Mouse (Mus musculus): ENCODE measurements at regions not wholly inside any gene's neighbourhood (a gene's known extent, or its start where the extent isn't known, plus 50 kb on each side); places are given as distances from the start of the nearest gene placed in this dataset.
A peak's percentile ranks its signal among the peaks of the same experiment; 100 is the strongest.

DNA sequence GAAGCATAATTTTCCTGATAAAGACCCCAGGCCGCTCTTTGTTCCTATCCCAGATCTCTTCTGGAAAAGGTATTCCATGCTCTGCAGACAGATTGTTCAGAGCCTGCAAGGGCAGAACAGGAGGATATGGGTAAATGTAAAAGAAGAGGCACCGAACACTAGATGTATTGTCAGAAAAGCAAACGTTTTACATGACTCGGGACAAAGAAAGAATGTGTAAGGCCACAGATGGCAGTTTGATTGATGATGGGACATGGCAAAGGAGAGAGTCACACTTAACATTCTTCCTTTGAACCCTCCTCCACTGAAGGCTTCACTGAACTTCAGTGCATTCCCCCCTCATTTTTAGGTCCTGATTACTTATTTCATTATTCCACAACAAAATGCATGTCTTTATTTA lies 295.6 kb upstream of the Etaa1 start:
- Histone ChIP-seq H3K27ac (no peak overlapping the region), H3K36me3 (replicated peaks; ENCODE audit: control insufficient read depth, insufficient read depth) (no peaks in the 10 kb centered on the region), H3K4me2 (replicated peaks) (no peak overlapping the region), H3K4me3 (replicated peaks; ENCODE audit: low read length) (no peak overlapping the region), H3K9ac (no peak overlapping the region), H3K4me1 (replicated peaks; ENCODE audit: control insufficient read depth, insufficient read depth, low read length) (peaks cover 7% of the 10 kb centered on the region; the same call in 1 of the 2 replicates), H3K9me3 (ENCODE audit: control insufficient read depth, low read length) (no peaks in the 10 kb centered on the region), H3K27me3 (ENCODE audit: control insufficient read depth, insufficient read depth, low read length) (no peaks in the 10 kb centered on the region)
- WGBS, result 24% methylated on average over 4 of the region's 4 CpGs
- no peak for ATAC-seq (ENCODE audit: low FRiP score)
- DNase-seq (ENCODE audit: low spot score), result no peak

DNA sequence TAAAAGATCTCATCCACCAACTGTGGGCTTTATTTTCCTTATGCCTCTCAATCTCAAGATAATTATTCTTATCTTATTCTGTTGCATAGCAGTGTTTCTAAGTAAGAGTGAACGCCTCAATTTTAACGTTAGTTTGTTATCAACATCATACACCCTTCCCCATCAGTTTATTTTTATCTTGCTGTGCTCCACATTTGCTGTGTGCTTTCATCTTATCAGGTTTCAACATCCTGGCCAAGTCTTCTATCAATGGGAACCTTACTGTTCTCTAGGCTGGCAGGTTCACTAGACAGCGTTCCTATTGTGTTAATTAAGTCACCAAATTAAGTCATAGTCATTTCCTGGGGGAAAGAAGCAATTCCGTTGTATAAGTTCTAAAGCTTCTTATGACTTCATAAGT lies 263.1 kb upstream of the Etaa1 start:
- ATAC-seq (ENCODE audit: low FRiP score), result no peak
- no peak overlapping the region for H3K27ac ChIP-seq
- H3K9me3 ChIP-seq (ENCODE audit: control insufficient read depth, low read length), result no peaks in the 10 kb centered on the region
- no peak overlapping the region for H3K4me3 ChIP-seq (replicated peaks; ENCODE audit: low read length)
- 79% methylated on average over 4 of the region's 4 CpGs for WGBS
- H3K4me2 ChIP-seq (replicated peaks), result no peak overlapping the region
- no peaks in the 10 kb centered on the region for H3K4me1 ChIP-seq (replicated peaks; ENCODE audit: control insufficient read depth, insufficient read depth, low read length)
- no peaks in the 10 kb centered on the region for H3K36me3 ChIP-seq (replicated peaks; ENCODE audit: control insufficient read depth, insufficient read depth)
- no peaks in the 10 kb centered on the region for H3K27me3 ChIP-seq (ENCODE audit: control insufficient read depth, insufficient read depth, low read length)
- H3K9ac ChIP-seq, result no peak overlapping the region
- no peak for DNase-seq (ENCODE audit: low spot score)

DNA sequence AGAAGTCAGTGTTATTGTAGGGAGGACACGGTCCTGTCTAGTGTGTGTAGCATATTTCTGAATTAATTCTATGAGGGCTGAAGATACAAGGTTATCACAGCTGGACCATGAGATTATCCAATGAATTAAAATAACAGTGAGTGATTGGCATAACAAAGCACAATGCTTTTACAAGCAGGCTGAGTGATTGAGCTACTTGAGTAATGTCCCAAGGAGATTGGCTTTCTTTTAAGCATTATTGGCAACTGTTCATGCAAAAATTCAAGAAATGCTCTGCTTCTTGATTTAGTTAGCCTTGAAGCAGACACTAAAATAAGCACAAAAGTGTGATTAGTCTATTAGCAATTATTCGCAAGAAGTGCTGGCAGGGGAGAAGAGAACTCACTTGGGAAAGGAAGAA lies 219.4 kb upstream of the Etaa1 start:
- Histone ChIP-seq H3K36me3 (replicated peaks; ENCODE audit: control insufficient read depth, insufficient read depth) (no peaks in the 10 kb centered on the region), H3K4me3 (replicated peaks; ENCODE audit: low read length) (no peak overlapping the region), H3K9me3 (ENCODE audit: control insufficient read depth, low read length) (no peaks in the 10 kb centered on the region), H3K27me3 (ENCODE audit: control insufficient read depth, insufficient read depth, low read length) (no peaks in the 10 kb centered on the region), H3K4me2 (replicated peaks) (no peak overlapping the region), H3K9ac (no peak overlapping the region), H3K4me1 (replicated peaks; ENCODE audit: control insufficient read depth, insufficient read depth, low read length) (no peaks in the 10 kb centered on the region), H3K27ac (no peak overlapping the region)
- ATAC-seq (ENCODE audit: low FRiP score) (no peak), DNase-seq (ENCODE audit: low spot score) (no peak)
- 63% methylated on average over 2 of the region's 2 CpGs for WGBS

- no peaks in the 10 kb centered on the region for H3K4me1 ChIP-seq (replicated peaks; ENCODE audit: control insufficient read depth, insufficient read depth, low read length)
- H3K9ac ChIP-seq, result no peak overlapping the region
- no peak overlapping the region for H3K27ac ChIP-seq
- WGBS, result 45% methylated on average over 2 of the region's 2 CpGs
- H3K36me3 ChIP-seq (replicated peaks; ENCODE audit: control insufficient read depth, insufficient read depth), result no peaks in the 10 kb centered on the region
- no peak overlapping the region for H3K4me2 ChIP-seq (replicated peaks)
- DNase-seq (ENCODE audit: low spot score) (no peak), ATAC-seq (ENCODE audit: low FRiP score) (no peak)
- H3K4me3 ChIP-seq (replicated peaks; ENCODE audit: low read length), result no peak overlapping the region
- H3K27me3 ChIP-seq (ENCODE audit: control insufficient read depth, insufficient read depth, low read length), result no peaks in the 10 kb centered on the region
- H3K9me3 ChIP-seq (ENCODE audit: control insufficient read depth, low read length), result no peaks in the 10 kb centered on the region
Measured at GRCm38 (mm10) chr11:18171207-18171776, 217.6 kb upstream of the Etaa1 start.

GRCm38 (mm10) chr11:18165609-18166347 lies 212.1 kb upstream of the Etaa1 start:
- no peak overlapping the region for H3K27ac ChIP-seq
- H3K27me3 ChIP-seq (ENCODE audit: control insufficient read depth, insufficient read depth, low read length), result no peaks in the 10 kb centered on the region
- H3K36me3 ChIP-seq (replicated peaks; ENCODE audit: control insufficient read depth, insufficient read depth), result no peaks in the 10 kb centered on the region
- H3K4me2 ChIP-seq (replicated peaks), result no peak overlapping the region
- peaks cover 3% of the 10 kb centered on the region; the same call in 1 of the 2 replicates for H3K4me1 ChIP-seq (replicated peaks; ENCODE audit: control insufficient read depth, insufficient read depth, low read length)
- ATAC-seq (ENCODE audit: low FRiP score) (no peak), DNase-seq (ENCODE audit: low spot score) (no peak)
- no peaks in the 10 kb centered on the region for H3K9me3 ChIP-seq (ENCODE audit: control insufficient read depth, low read length)
- H3K4me3 ChIP-seq (replicated peaks; ENCODE audit: low read length), result no peak overlapping the region
- WGBS, result 90% methylated on average over 4 of the region's 4 CpGs
- H3K9ac ChIP-seq, result no peak overlapping the region

GRCm38 (mm10) chr11:18164025-18164423 lies 210.3 kb upstream of the Etaa1 start:
- WGBS, result 56% methylated on average over 2 of the region's 2 CpGs
- no peak overlapping the region for H3K4me3 ChIP-seq (replicated peaks; ENCODE audit: low read length)
- H3K27me3 ChIP-seq (ENCODE audit: control insufficient read depth, insufficient read depth, low read length), result no peaks in the 10 kb centered on the region
- H3K9ac ChIP-seq, result no peak overlapping the region
- H3K9me3 ChIP-seq (ENCODE audit: control insufficient read depth, low read length), result no peaks in the 10 kb centered on the region
- DNase-seq (ENCODE audit: low spot score) (no peak), ATAC-seq (ENCODE audit: low FRiP score) (peak; percentile 48; the same call in 1 of the 2 replicates)
- H3K4me2 ChIP-seq (replicated peaks), result no peak overlapping the region
- no peak overlapping the region; the same call in 1 of the 2 replicates for H3K27ac ChIP-seq
- H3K4me1 ChIP-seq (replicated peaks; ENCODE audit: control insufficient read depth, insufficient read depth, low read length), result peaks cover 3% of the 10 kb centered on the region; the same call in 1 of the 2 replicates
- no peaks in the 10 kb centered on the region for H3K36me3 ChIP-seq (replicated peaks; ENCODE audit: control insufficient read depth, insufficient read depth)

- H3K4me1 ChIP-seq (replicated peaks; ENCODE audit: control insufficient read depth, insufficient read depth, low read length), result peaks cover 3% of the 10 kb centered on the region; the same call in 1 of the 2 replicates
- no peaks in the 10 kb centered on the region for H3K36me3 ChIP-seq (replicated peaks; ENCODE audit: control insufficient read depth, insufficient read depth)
- H3K4me2 ChIP-seq (replicated peaks), result no peak overlapping the region
- H3K9me3 ChIP-seq (ENCODE audit: control insufficient read depth, low read length), result no peaks in the 10 kb centered on the region
- no peak; the same call in 1 of the 2 replicates for ATAC-seq (ENCODE audit: low FRiP score)
- H3K27ac ChIP-seq, result 0 out of 2 replicates have a peak overlapping the region, but pooled peaks have one; percentile 38
- H3K27me3 ChIP-seq (ENCODE audit: control insufficient read depth, insufficient read depth, low read length), result no peaks in the 10 kb centered on the region
- H3K9ac ChIP-seq, result no peak overlapping the region
- 78% methylated on average over 5 of the region's 5 CpGs for WGBS
- no peak overlapping the region for H3K4me3 ChIP-seq (replicated peaks; ENCODE audit: low read length)
- DNase-seq (ENCODE audit: low spot score), result no peak
Measured at GRCm38 (mm10) chr11:18163156-18164024, 209.7 kb upstream of the Etaa1 start.

DNA sequence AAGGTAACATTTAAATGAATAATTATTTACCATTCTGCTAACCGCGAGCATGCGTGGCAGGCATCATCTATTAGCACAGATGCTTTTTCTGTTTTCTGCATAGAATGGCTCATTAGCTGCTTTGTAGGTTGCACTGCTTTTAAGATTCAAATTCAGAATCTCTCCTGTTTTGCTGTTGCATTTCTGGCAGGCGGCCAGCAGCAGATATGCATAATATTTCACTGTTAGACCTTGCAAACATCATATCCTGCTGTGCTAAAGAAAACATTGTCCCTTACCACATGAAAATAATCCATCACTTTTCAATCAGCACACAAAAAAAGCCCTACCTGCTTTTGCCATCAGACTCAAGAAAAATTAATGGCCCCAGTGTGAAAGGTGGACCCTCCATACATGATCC lies 202.8 kb upstream of the Etaa1 start:
- DNase-seq (ENCODE audit: low spot score) (peak; percentile 67), ATAC-seq (ENCODE audit: low FRiP score) (no peak)
- peaks cover 9% of the 10 kb centered on the region; the same call in 1 of the 2 replicates for H3K4me1 ChIP-seq (replicated peaks; ENCODE audit: control insufficient read depth, insufficient read depth, low read length)
- WGBS, result 34% methylated on average over 4 of the region's 4 CpGs
- H3K27ac ChIP-seq, result peak overlapping the region; percentile 45; the same call in 1 of the 2 replicates
- H3K9ac ChIP-seq, result no peak overlapping the region
- no peaks in the 10 kb centered on the region for H3K27me3 ChIP-seq (ENCODE audit: control insufficient read depth, insufficient read depth, low read length)
- H3K9me3 ChIP-seq (ENCODE audit: control insufficient read depth, low read length), result no peaks in the 10 kb centered on the region
- no peak overlapping the region for H3K4me3 ChIP-seq (replicated peaks; ENCODE audit: low read length)
- no peaks in the 10 kb centered on the region for H3K36me3 ChIP-seq (replicated peaks; ENCODE audit: control insufficient read depth, insufficient read depth)
- H3K4me2 ChIP-seq (replicated peaks), result no peak overlapping the region
